Mouse (Mus musculus) fat pad, adult 2 months (tissue): ENCODE results near the gene Mill1.
"Not testable (repeated sequence)": the region's sequence is repeated elsewhere in the genome, so short reads cannot be mapped to it uniquely, and the experiment has no call there.

Experiments used
- DNase-seq: peaks from one replicate; pipeline ENCODE4 v3.0.0-alpha.2; 2011; ENCODE audit warnings: low read depth, low spot score; ENCODE audit errors: extremely low read depth

The Mill1 gene

DNA sequence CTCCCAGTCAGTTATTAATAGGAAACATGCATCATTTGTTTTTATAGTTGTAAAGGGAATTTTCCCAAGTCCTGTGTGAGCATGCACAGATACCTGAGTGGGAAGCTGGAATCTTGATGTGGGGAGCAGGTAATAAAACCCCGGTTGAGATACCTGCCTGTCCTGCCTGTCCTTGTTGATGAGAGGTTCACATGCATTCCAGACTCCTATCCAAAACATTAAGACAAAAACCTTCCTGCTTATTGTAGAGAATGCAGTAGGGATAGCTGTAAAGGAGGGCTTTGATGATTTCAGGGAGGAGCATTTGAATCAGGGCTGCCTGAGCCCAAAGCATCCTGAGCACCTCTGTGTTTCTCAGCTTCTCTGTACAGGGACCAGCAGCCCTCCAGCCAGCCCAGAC, at the start of gene Mill1:
Gene Mill1, plus strand, starts transcription at position 301 of the 400 bp plus-strand sequence.
- no peak for DNase-seq

DNA sequence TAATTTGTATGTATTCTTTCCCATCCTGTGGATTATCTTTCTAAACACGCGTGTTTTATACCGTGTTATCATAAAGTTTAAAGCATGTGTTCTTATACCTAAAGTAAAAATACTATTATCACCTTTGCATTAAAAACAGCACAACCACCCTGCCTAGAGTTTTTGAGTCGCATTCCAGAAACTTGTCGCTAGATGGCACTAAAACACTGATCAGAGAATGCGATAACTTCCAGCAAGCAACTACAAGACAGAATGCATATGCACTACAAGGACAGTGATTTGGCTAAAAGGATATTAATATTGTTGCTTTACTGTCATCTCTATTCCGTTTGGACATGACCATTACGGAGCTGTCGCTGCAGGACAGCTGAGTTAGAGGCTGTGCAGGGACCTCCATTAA, 34.2 kb upstream of the Mill1 start:
- DNase-seq, result no peak

DNA sequence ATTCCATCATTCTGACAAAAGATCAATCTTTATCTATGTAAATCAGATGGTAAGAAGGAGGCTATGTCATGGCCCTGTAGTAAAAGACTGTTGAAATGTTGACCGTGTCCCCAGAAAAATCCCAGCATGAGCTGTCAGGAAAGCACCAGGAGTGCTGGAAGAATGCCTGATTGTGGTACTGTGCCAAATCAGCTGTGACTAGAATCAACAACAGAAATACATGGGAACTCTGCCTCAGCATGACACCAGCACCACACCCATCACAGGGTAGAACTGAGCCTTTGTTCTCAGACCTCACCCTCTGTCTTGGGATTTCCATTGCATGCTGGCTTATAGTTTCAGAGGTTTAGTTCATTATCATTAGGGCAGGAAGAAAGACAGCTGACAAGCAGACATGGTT, 30.4 kb upstream of the Mill1 start:
- no peak for DNase-seq

DNA sequence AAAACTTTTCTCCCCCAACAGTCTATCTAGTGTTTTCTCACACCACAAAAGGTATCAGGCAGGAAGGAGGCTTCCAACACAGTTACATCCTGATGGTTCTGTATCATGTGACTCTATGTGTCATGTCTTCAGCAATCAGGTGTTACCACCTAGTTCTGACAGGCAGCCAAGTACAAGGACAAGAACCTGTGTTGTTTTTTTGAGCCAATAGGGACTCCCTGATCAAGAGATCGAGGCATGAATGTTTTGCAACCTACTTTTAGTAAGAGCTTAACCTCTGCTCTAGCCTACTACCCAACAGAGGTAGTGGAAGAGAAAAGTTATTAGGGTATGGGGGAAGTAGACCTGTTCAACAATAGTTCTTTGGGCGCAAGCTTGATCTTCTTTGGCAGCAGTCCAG, 6.6 kb upstream of the Mill1 start:
- DNase-seq, result peak; percentile 93

DNA sequence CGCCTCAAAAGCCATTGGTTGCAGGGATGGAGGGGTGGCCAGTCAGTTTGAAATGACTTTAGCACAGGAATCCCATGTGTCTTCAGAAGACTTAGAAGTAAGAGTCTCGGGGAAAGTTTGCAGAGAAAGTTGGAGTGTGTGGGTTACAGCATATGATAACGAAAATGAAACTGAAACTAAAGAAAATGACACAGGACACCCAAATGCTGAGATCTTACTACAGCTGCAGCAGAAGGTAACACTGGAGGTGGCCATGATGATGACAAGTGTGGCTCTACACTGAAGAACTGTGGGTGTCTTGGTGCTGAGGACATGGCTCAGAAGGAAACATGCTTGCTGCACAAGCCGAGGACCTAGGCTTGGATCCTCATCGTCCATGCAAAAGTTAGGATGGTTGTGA, 3.9 kb upstream of the Mill1 start:
- DNase-seq, result no peak

DNA sequence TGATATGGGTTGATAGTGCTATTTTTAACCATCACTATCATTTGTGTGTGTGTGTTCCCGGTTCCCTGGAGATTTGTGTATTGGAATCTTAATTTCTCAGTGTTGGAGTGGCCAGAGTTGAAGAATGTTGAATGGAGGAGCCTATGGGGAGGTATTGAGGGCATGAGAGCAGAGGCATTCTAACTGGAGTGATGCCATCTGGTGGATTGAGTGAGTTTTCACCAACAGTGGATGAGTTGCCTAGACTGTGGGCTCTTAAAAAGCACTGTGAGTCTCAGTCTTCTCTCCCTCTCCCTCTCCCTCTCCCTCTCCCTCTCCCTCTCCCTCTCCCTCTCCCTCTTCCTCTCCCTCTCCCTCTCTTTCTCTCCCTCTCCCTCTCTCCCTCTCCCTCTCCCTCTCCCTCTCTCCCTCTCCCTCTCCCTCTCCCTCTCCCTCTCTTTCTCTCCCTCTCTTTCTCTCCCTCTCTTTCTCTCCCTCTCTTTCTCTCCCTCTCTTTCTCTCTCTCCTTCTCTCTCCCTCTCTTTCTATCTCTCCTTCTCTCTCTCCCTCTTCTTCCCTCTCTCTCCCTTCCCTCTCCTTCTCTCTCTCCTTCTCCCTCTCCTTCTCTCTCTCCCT, 1.1 kb upstream of the Mill1 start:
- not testable (repeated sequence) for DNase-seq

DNA sequence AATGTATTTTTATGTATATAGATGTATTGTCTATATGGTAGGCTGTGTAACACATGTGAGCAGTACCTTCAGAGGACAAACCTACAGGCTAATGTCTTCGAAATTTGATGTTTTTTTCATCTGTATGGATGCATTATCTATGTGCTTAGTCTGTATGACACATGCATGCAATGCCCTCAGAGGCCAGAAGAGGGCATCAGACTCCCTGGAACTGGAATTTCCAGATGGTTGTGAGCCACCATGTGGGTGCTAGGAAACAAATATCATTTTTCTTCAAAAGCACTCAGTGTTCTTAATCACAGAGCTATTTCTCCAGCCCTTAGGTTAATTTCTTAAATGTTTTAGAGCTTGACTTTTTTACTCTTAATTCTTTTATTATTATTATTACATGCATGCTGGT, 15.1 kb downstream of the Mill1 start:
- no peak for DNase-seq

DNA sequence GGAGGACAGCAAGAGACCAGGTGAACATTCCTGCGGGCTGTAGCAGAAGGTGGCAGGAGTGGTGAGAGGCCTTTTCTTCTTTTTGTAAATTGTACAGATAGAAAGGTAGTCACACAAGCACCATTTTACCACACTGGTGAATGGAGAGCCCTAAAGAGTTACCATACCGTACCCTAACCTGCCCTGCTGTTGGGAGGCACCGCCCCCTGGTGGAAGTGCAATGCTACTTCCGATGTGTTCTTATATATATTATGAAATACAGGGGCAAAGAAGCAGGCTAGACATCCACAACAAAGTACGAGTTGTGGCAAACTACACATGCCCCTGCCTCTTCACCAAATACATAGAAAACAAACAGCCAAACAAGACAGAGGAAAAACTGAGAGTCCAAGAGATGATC, 19.9 kb downstream of the Mill1 start:
- DNase-seq, result no peak
